Mouse (Mus musculus) urinary bladder, postnatal 10 days (tissue): ENCODE measurements around the gene Gm28230.

Source experiments
- DNase-seq: peaks from one replicate; pipeline ENCODE4 v3.0.0; 2022; ENCODE audit warnings: low spot score

The Gm28230 gene

GRCm38 (mm10) chr2:74724244-74725015, 2.1 kb upstream of the Gm28230 start:
- DNase-seq, result no peak

- no peak for DNase-seq
Measured at GRCm38 (mm10) chr2:74725171-74725570, 1.4 kb upstream of the Gm28230 start.

- DNase-seq, result no peak
Measured at GRCm38 (mm10) chr2:74726973-74727639, 578 bp downstream of the Gm28230 start.

GRCm38 (mm10) chr2:74727640-74728302, 1.2 kb downstream of the Gm28230 start:
- DNase-seq, result no peak

- DNase-seq, result no peak
Measured at GRCm38 (mm10) chr2:74728303-74728680, 1.8 kb downstream of the Gm28230 start.

- DNase-seq, result no peak
Measured at GRCm38 (mm10) chr2:74730331-74730730, 3.8 kb downstream of the Gm28230 start.

GRCm38 (mm10) chr2:74731055-74731454, 4.5 kb downstream of the Gm28230 start:
- no peak for DNase-seq

GRCm38 (mm10) chr2:74731799-74732512, 5.4 kb downstream of the Gm28230 start:
- no peak for DNase-seq

GRCm38 (mm10) chr2:74732513-74733316, 6.2 kb downstream of the Gm28230 start:
- no peak for DNase-seq

- DNase-seq, result no peak
Measured at GRCm38 (mm10) chr2:74733317-74733661, 6.8 kb downstream of the Gm28230 start.

GRCm38 (mm10) chr2:74733765-74734164, 7.2 kb downstream of the Gm28230 start:
- DNase-seq, result no peak

- no peak for DNase-seq
Measured at GRCm38 (mm10) chr2:74734451-74734850, 7.9 kb downstream of the Gm28230 start.

- DNase-seq, result no peak
Measured at GRCm38 (mm10) chr2:74734996-74735811, 8.7 kb downstream of the Gm28230 start.

- DNase-seq, result no peak
Measured at GRCm38 (mm10) chr2:74735851-74736687, 9.5 kb downstream of the Gm28230 start.

- DNase-seq, result no peak
Measured at GRCm38 (mm10) chr2:74736688-74737577, 10.4 kb downstream of the Gm28230 start.

- no peak for DNase-seq
Measured at GRCm38 (mm10) chr2:74737578-74738070, 11.1 kb downstream of the Gm28230 start.

GRCm38 (mm10) chr2:74738623-74739475, 12.3 kb downstream of the Gm28230 start:
- no peak for DNase-seq

- no peak for DNase-seq
Measured at GRCm38 (mm10) chr2:74739476-74739800, 12.9 kb downstream of the Gm28230 start.
